ENCODE assay signal across 18 mouse cellular contexts in genomic region chr10:85497931-85498330, GRCm38 (mm10).
DNase-seq lines count a peak whose midpoint lies in the region; ATAC-seq lines count a peak whose summit lies in the region.
"Had no signal": no experiment of that assay in that cellular context is flagged by ENCODE, and none has a peak within 500 bp of the region (broad histone marks: within the 10 kb centered on the region; RNA-seq: fewer than 3 reads in every experiment).

No protein-coding gene starts in this region.

- H3K27ac ChIP-seq in kidney, embryonic 14.5 days (ENCODE audit: low read depth, low read length): no peak overlapping the region
- peak overlapping the region; percentile 40; the same call in 1 of the 2 replicates for H3K27ac ChIP-seq in embryonic facial prominence, embryonic 10.5 days (replicated peaks)
- H3K27ac ChIP-seq: heart, embryonic 13.5 days; hindbrain, embryonic 12.5 days had no signal

- no peaks in the 10 kb centered on the region for H3K9me3 ChIP-seq in kidney, embryonic 14.5 days (ENCODE audit: control insufficient read depth, low read length)
- H3K9me3 ChIP-seq in embryonic facial prominence, embryonic 10.5 days: no peaks in the 10 kb centered on the region
- H3K9me3 ChIP-seq: heart, embryonic 13.5 days; hindbrain, embryonic 12.5 days had no signal

- H3K9ac ChIP-seq in kidney, embryonic 14.5 days (ENCODE audit: low read depth, low read length): no peak overlapping the region
- H3K9ac ChIP-seq: heart, embryonic 13.5 days; hindbrain, embryonic 12.5 days had no signal

- H3K4me1 ChIP-seq in kidney, embryonic 14.5 days (ENCODE audit: control insufficient read depth, insufficient read depth, low read length): peaks cover 10% of the 10 kb centered on the region; the same call in 1 of the 2 replicates
- peaks cover 46% of the 10 kb centered on the region for H3K4me1 ChIP-seq in embryonic facial prominence, embryonic 10.5 days
- H3K4me1 ChIP-seq: heart, embryonic 13.5 days had no signal

- DNase-seq in kidney, postnatal 25 days: no peak
- DNase-seq in embryonic facial prominence, embryonic 10.5 days (ENCODE audit: low spot score): peak; percentile 35
- peak; percentile 68 for DNase-seq in forelimb bud, embryonic 11.5 days (ENCODE audit: low read depth, low spot score)
- peak; percentile 63 for DNase-seq in mesoderm, embryonic 11.5 days (ENCODE audit: low read depth, low spot score)
- DNase-seq: adrenal gland, postnatal 14 days; cerebellum, adult 2 months; cerebellum, postnatal 10 days; gastrocnemius, postnatal 36 days; heart, adult 11 months; heart, postnatal 36 days had no signal

- 58% methylated on average over 5 of the region's 5 CpGs for WGBS in kidney, embryonic 14.5 days
- WGBS in embryonic facial prominence, embryonic 10.5 days: 70% methylated on average over 5 of the region's 5 CpGs

- no peaks in the 10 kb centered on the region for H3K36me3 ChIP-seq in kidney, embryonic 14.5 days (ENCODE audit: control insufficient read depth, insufficient read depth, low read length)
- no peaks in the 10 kb centered on the region for H3K36me3 ChIP-seq in embryonic facial prominence, embryonic 10.5 days (replicated peaks)
- H3K36me3 ChIP-seq: heart, embryonic 13.5 days; hindbrain, embryonic 12.5 days had no signal

- H3K27me3 ChIP-seq in kidney, embryonic 14.5 days (ENCODE audit: control insufficient read depth, insufficient read depth, low read length): no peaks in the 10 kb centered on the region
- no peaks in the 10 kb centered on the region for H3K27me3 ChIP-seq in embryonic facial prominence, embryonic 10.5 days (replicated peaks; ENCODE audit: low read depth, poor library complexity, severe bottlenecking)
- H3K27me3 ChIP-seq: CH12.LX; heart, embryonic 13.5 days; Patski had no signal

- peak; percentile 26; the same call in 1 of the 2 replicates for ATAC-seq in kidney, embryonic 14.5 days (ENCODE audit: low FRiP score, low TSS enrichment)
- ATAC-seq in cerebellum, adult (ENCODE audit: insufficient number of reproducible peaks, low FRiP score, low TSS enrichment): no peak
- ATAC-seq: activated CD4-positive, CD25-positive, alpha-beta regulatory T cell, adult 4 months; forebrain, embryonic 14.5 days; Patski had no signal

- H3K4me2 ChIP-seq in kidney, embryonic 14.5 days (replicated peaks; ENCODE audit: low read depth, low read length): no peak overlapping the region
- H3K4me2 ChIP-seq: heart, embryonic 13.5 days; hindbrain, embryonic 12.5 days had no signal

- H3K4me3 ChIP-seq in kidney, embryonic 14.5 days (ENCODE audit: low read length): no peak overlapping the region
- no peak overlapping the region for H3K4me3 ChIP-seq in embryonic facial prominence, embryonic 10.5 days
- H3K4me3 ChIP-seq: heart, embryonic 13.5 days; hindbrain, embryonic 12.5 days had no signal

Comparison
In these comparisons a context has a peak if more than half of its experiments do, and no peak if none do; other contexts are left out.
1. DNase-seq: peak in embryonic facial prominence, embryonic 10.5 days (single experiment), forelimb bud, embryonic 11.5 days (single experiment) and mesoderm, embryonic 11.5 days (single experiment); none in kidney, postnatal 25 days (0 of 2).